Mouse (Mus musculus) left cerebral cortex, postnatal 25 days (tissue): ENCODE results near the gene Try4. TPM values are rescaled to one million over a fixed set of nuclear protein-coding genes. Genes with fewer than 3 reads are reported as not detected.
A peak's percentile ranks its signal among the peaks of the same experiment; 100 is the strongest.
"Not testable (repeated sequence)": the region's sequence is repeated elsewhere in the genome, so short reads cannot be mapped to it uniquely, and the experiment has no call there.

Source experiments
- DNase-seq, 2 experiments: peaks; one replicate each; pipeline ENCODE4 v3.0.0; 2022; ENCODE audit warnings: low spot score in 2 of 2, mixed read lengths in 1 of 2
- intact Hi-C: fragments of 180-260 bp; cut with DNase I; formaldehyde crosslinking; loops from one replicate; pipeline ENCODE4 v1.15.1; 2025
- total RNA-seq, 2 experiments: library from RNA; stranded (reverse); gene quantifications; 2 replicates each; pipeline ENCODE4 v1.2.3; 2021

The Try4 gene
- total RNA-seq: not detected

DNA sequence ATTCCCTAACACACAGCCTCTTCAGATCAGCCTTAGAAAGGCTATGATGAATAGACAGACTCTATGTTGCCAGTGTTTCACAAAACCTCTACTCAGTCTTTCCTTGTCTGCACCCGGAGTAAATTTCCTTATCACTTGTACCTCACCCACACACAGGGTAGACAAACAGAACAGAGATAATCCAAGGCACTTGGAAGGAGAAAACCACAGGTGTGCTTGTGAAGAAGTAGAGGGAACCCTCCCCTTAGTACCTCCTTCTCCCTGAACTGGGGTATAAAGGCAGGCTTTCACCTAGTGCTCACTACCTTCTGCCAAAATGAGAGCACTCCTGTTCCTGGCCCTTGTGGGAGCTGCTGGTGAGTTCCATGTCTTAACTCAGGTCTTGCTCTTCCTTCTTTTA is at the start of gene Try4:
Gene Try4, plus strand, starts transcription at position 301 of the 400 bp plus-strand sequence.
- no peak for DNase-seq
- intact Hi-C loops: no loop called here

DNA sequence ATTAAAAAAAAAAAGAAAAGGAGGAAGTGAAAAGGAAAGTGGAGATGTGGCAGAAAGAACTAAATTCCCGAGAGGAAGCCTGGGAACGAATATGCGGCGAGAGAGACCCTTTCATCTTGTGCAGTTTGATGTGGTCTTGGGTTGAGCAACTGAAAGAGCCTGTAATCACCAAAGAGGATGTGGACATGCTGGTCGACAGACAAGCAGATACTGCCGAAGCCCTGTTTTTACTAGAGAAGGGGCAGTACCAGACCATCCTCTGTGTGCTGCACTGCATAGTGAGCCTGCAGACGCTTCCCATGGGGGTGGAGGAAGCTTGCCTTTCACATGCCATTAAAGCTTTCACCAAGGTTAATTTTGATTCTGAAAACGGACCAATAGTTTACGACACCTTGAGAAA is 48.8 kb upstream of the Try4 start:
- intact Hi-C loops, DNase-seq: not testable (repeated sequence)

DNA sequence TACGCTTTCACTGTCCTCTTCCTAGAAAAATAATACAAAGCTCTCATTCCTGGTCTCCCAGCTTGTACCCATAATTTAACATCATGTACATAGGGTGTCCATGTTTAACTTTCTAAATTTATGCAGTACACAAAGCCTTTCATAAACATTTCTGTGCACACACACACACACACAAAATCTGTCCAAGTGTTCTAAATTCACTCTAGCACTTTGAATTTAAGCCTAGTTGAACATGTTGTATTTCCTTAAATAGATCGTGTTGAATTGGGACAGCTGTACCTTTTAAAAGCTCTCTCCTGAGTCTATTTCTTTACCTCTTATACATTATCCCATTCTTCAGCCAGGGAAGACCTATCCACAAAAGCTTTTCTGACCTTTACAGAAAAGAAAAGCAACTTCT is 45.6 kb upstream of the Try4 start:
- intact Hi-C loops: loop anchor here (5.0 kb wide), 1 partner anchor 154 kb away; no protein-coding TSS in a partner anchor
- DNase-seq: peak in 1 of 2 experiments; percentile 50

DNA sequence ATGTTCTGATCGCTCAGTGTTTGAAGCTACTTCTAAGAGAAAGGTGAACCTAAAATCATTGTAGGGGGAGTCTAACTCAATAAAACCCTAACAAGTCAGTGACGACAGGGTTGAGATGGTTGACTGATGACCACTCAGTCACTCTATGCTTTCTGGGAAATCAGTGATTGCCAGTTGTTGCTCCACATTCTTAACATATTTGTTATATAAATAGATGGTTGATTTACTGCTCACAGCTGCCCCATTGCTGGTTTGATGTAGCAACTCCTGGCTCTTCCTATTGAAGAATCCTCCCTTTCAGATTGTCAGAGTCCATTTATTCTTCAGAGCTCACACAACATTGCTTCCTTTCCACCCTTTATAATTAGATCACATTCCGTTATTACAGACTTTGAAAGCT is 44.6 kb upstream of the Try4 start:
- intact Hi-C loops: loop anchor here (5.0 kb wide), 1 partner anchor 155 kb away; no protein-coding TSS in a partner anchor
- no peak for DNase-seq

DNA sequence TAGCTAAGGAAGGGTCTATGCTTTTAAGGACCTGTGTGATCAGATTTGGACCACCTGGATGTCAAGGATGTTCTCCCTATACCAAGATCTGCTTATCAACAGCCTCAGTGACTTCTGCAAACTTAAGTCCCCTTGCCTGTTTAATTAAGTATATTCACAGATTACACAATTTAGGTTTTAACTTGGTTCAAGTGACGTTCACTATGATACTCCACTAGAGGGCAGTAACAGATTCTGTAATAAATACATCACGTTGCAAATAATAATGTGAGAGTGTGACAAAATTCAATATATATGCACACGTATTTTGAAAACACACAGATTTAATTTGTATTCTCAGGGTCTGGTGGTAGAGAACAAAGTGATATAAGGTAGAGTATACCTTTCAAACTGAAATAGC is 39.3 kb upstream of the Try4 start:
- peak in 1 of 2 experiments; percentile 27 for DNase-seq
- intact Hi-C loops: loop anchor here (2.0 to 10.0 kb wide), 4 partner anchors 208 to 502 kb away; no protein-coding TSS in a partner anchor

DNA sequence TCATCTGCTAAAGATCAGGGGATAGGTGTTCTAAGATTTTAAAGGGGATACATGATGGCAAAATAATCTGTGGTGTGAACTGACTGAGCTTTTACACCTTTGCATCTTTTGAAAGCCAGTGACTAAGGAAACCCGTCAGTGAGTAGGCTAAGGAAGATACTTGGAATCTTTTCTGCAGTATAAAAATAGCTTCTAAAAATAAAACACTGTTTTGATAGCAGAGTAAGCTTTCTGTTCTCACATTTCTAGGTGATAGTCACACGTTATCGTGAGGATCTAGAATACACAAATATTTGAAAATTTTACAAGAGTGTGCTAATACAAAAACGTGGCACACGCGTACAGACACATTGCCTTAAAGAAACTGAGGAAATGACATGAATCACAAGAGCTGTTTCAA is 35.9 kb upstream of the Try4 start:
- intact Hi-C loops: loop anchor here (10.0 kb wide), 2 partner anchors 211 to 499 kb away; no protein-coding TSS in a partner anchor
- DNase-seq: peak in 1 of 2 experiments; percentile 68

DNA sequence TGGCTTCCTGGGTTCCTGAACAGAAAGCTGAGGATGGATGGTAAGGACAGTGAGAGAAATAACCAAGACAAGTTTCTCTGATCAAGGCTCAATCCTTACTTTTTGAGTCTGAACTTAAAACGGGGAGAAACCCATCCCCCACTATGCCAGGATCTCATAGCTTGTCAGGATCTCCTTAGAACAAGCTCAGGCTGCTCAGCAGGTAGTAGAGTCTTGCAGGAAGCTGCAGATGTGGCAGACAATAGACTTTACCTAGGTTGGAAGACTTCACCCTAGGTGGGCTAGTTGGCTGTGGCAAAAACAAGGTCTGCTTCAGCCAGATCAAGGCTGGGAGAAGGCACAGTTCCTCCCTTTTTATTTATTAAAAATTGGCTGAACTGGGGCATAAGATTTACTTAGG is 3.8 kb upstream of the Try4 start:
- intact Hi-C loops: no loop called here
- no peak for DNase-seq

DNA sequence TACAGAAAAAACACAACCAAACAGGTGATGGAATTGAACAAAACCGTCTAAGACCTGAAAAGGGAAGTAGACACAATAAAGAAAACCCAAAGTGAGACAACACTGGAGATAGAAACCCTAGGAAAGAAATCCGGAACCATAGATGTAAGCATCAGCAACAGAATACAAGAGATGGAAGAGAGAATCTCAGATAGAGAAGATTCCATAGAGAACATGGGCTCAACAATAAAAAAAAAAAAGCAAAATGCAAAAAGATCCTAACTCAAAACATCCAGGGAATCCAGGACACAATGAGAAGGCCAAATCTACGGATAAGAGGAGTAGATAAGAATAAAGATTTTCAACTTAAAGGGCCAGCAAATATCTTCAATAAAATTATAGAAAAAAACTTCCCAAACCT is 14.7 kb downstream of the Try4 start, which contains the start of gene Try5:
Gene Try5, minus strand, starts transcription at position 101 of the 400 bp plus-strand sequence.
- DNase-seq, intact Hi-C loops: not testable (repeated sequence)

DNA sequence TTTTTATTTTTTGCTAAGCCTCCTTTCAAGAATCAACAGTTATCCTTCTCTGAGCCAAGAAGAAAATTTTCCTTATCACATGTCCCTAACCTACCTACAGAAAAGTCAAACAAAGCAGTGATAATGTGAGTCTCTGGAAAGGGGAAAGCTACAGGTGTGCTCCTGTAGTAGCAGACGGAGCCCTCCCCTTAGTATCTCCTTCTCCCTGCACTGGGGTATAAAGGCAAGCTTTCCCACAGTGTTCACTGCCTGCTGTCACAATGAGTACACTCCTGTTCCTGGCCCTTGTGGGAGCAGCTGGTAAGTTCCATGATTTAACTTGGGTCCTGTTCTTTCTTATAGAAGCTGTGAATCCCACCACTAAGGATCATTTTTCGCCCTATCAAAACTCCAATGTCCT is 51.9 kb downstream of the Try4 start, which contains the start of gene Try10:
Gene Try10, plus strand, starts transcription at position 174 of the 400 bp plus-strand sequence.
- no peak for DNase-seq
- intact Hi-C loops: loop anchor here (1.0 kb wide), 1 partner anchor 64 kb away; no protein-coding TSS in a partner anchor

Other genes with a start within 250 kb of the Try4 start
- not detected for gene Try5, start 14.6 kb downstream of the Try4 start, total RNA-seq
- not detected for gene Try10, start 51.8 kb downstream of the Try4 start, total RNA-seq
- under 1 TPM in 1 of 2 experiments, not detected in 1; 0.41 TPM for gene Prss3, start 75.4 kb downstream of the Try4 start, total RNA-seq
- gene Gm5771, start 90.1 kb downstream of the Try4 start, total RNA-seq: not detected
- under 1 TPM in 1 of 2 experiments, not detected in 1; 0.71 TPM for gene Gm10334, start 143.9 kb downstream of the Try4 start, total RNA-seq
- not detected for gene Prss1, start 156.7 kb downstream of the Try4 start, total RNA-seq
- not detected for gene Prss2, start 219.5 kb downstream of the Try4 start, total RNA-seq